Mouse (Mus musculus) brain, embryonic 14.5 days (tissue): ENCODE results near the gene Slc31a1.

Experiments used
- CTCF ChIP-seq: fragments of 200-500 bp; IDR thresholded peaks from 2 replicates; pipeline ENCODE4 v1.5.1; 2012; ENCODE audit warnings: inconsistent platforms, mild to moderate bottlenecking, moderate library complexity, borderline replicate concordance; ENCODE audit not compliant: insufficient read depth, insufficient read length; ENCODE audit errors: extremely low read depth
- POLR2A ChIP-seq: fragments of 200-500 bp; IDR thresholded peaks from 2 replicates; pipeline ENCODE4 v1.6.1; 2012; ENCODE audit warnings: mild to moderate bottlenecking, inconsistent platforms, borderline replicate concordance; ENCODE audit not compliant: poor library complexity, insufficient read depth, insufficient read length, severe bottlenecking; ENCODE audit errors: extremely low read depth

GRCm38 (mm10) chr4:62395806-62396205 lies 35.3 kb downstream of the Slc31a1 start:
- TF ChIP-seq POLR2A (no peak), CTCF (no peak)
